Mouse (Mus musculus): ENCODE results near the gene Bmpr1a. TPM values are rescaled to one million over a fixed set of nuclear protein-coding genes. Genes with fewer than 3 reads are reported as not detected.

Bmpr1a gene
- polyA plus RNA-seq, 1 experiment from 2014 or later, result 51.1 TPM

DNA sequence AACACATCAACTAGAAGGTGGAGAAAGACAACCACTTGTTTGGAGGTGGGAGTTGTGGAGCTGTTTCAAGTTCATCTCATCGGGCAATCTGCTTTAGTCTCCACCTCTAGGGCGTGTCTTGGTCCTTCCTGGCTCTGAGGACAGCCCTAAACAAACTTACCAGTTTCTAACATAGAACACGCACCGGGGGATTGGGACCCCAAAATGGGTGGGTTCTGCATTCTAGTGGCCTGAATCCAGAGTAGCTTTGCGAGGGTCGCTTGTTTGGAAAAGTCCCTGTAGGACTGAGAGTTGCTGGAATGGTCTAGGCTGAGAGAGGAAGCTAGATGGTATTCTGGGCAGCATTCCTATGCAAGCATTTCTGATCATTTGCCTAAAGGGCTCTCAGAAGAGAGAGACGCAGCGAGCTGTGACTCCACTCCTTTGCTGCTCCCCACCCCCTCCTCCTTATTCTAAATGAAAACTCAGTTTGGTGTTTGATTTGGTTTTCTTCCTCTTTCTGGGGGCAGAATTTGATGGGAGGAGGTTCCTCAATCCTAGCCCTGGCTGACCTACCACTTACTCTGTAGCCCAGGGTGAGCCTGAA lies 14.9 kb upstream of the Bmpr1a start:
- H3K9me3 ChIP-seq (ENCODE audit: low read depth, low read length), result no peaks in the 10 kb centered on the region
- no peak for TF ChIP-seq CTCF (IDR thresholded peaks at IDR 0.05; ENCODE audit: low read depth)
- no peaks in the 10 kb centered on the region for H3K27me3 ChIP-seq (ENCODE audit: insufficient read depth, low read length)
- 71% methylated on average over 8 of the region's 8 CpGs for WGBS
- no peak overlapping the region for H3K4me2 ChIP-seq
- no peaks in the 10 kb centered on the region for H3K36me3 ChIP-seq (ENCODE audit: insufficient read depth)
- ATAC-seq (ENCODE audit: insufficient read depth) (no peak), DNase-seq (no peak)
- no peaks in the 10 kb centered on the region for H3K4me1 ChIP-seq (ENCODE audit: insufficient read depth)
- no peak overlapping the region for H3K9ac ChIP-seq
- H3K4me3 ChIP-seq (ENCODE audit: low read depth, low read length), result no peak overlapping the region
- no peak overlapping the region for H3K27ac ChIP-seq (ENCODE audit: low read depth)

DNA sequence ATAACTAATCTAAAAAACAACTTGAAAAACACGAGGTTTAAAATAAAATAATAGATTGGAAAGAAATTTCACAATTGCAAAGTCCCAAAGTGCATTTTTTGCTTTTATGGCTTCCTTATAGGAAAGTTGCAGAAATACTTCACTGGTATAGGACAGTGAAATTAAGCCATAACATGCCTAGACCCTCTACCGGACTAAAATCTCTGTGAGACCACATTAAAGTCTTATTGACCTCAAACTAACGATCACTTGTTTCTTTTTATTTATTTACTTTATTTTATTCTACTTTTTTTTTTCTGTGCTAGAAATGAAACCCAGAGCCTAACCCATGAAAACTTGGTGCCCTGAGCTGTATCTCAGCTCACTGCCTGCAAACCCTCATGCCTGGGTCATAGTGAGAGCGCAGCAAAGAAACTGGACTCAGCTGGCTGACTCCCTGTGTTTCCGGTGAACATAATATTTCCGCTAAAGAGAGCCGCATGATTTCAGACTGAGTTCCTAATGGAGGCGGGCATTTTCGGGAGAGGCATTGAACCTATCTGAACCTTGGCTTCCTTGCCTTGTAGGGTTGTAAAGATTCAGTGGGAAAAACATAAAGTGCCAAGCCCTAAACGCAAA lies 13.9 kb upstream of the Bmpr1a start:
- H3K4me2 ChIP-seq, result no peak overlapping the region
- no peaks in the 10 kb centered on the region for H3K27me3 ChIP-seq (ENCODE audit: insufficient read depth, low read length)
- ATAC-seq (ENCODE audit: insufficient read depth), result no peak
- H3K4me1 ChIP-seq (ENCODE audit: insufficient read depth), result no peaks in the 10 kb centered on the region
- 82% methylated on average over 10 of the region's 10 CpGs for WGBS
- no peak overlapping the region for H3K4me3 ChIP-seq (ENCODE audit: low read depth, low read length)
- no peak overlapping the region for H3K9ac ChIP-seq
- no peaks in the 10 kb centered on the region for H3K36me3 ChIP-seq (ENCODE audit: insufficient read depth)
- no peak overlapping the region for H3K27ac ChIP-seq (ENCODE audit: low read depth)
- TF ChIP-seq CTCF (IDR thresholded peaks at IDR 0.05; ENCODE audit: low read depth), result no peak
- no peak for DNase-seq
- H3K9me3 ChIP-seq (ENCODE audit: low read depth, low read length), result no peaks in the 10 kb centered on the region

GRCm38 (mm10) chr14:34515860-34516259 lies 12.7 kb upstream of the Bmpr1a start:
- no peak overlapping the region for H3K9ac ChIP-seq
- no peaks in the 10 kb centered on the region for H3K27me3 ChIP-seq (ENCODE audit: insufficient read depth, low read length)
- no peak for TF ChIP-seq CTCF (IDR thresholded peaks at IDR 0.05; ENCODE audit: low read depth)
- H3K36me3 ChIP-seq (ENCODE audit: insufficient read depth), result no peaks in the 10 kb centered on the region
- DNase-seq, result no peak
- ATAC-seq (ENCODE audit: insufficient read depth), result no peak
- H3K4me2 ChIP-seq, result no peak overlapping the region
- WGBS, result 78% methylated on average over 5 of the region's 5 CpGs
- no peaks in the 10 kb centered on the region for H3K4me1 ChIP-seq (ENCODE audit: insufficient read depth)
- no peak overlapping the region for H3K4me3 ChIP-seq (ENCODE audit: low read depth, low read length)
- H3K27ac ChIP-seq (ENCODE audit: low read depth), result no peak overlapping the region
- no peaks in the 10 kb centered on the region for H3K9me3 ChIP-seq (ENCODE audit: low read depth, low read length)

DNA sequence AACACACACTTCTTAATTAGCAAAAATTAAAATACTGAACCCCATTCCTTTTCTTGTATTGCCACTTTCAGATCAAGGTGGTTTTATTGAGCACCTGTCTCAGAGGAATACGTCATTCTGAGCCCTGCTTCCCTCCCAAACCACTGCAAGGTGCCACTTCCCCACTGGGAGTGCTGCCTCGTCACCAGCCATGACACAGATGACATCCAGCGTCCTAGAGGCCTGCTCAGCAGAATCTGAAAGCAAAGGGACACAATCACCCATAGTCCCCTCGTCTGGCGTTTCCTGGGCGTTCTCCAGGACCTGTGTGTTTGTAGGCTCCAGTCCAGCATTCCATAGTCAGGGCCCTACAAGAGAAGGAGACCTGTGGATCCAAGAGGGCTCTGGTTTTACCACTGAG lies 11.0 kb upstream of the Bmpr1a start:
- no peaks in the 10 kb centered on the region for H3K4me1 ChIP-seq (ENCODE audit: insufficient read depth)
- no peak for DNase-seq
- H3K9me3 ChIP-seq (ENCODE audit: low read depth, low read length), result no peaks in the 10 kb centered on the region
- peak; percentile 15; the same call in 1 of the 2 replicates for TF ChIP-seq CTCF (IDR thresholded peaks at IDR 0.05; ENCODE audit: low read depth)
- no peak overlapping the region for H3K4me2 ChIP-seq
- 51% methylated on average over 6 of the region's 6 CpGs for WGBS
- ATAC-seq (ENCODE audit: insufficient read depth), result no peak
- H3K9ac ChIP-seq, result no peak overlapping the region
- H3K27ac ChIP-seq (ENCODE audit: low read depth), result no peak overlapping the region
- H3K4me3 ChIP-seq (ENCODE audit: low read depth, low read length), result no peak overlapping the region
- no peaks in the 10 kb centered on the region for H3K36me3 ChIP-seq (ENCODE audit: insufficient read depth)
- no peaks in the 10 kb centered on the region for H3K27me3 ChIP-seq (ENCODE audit: insufficient read depth, low read length)

DNA sequence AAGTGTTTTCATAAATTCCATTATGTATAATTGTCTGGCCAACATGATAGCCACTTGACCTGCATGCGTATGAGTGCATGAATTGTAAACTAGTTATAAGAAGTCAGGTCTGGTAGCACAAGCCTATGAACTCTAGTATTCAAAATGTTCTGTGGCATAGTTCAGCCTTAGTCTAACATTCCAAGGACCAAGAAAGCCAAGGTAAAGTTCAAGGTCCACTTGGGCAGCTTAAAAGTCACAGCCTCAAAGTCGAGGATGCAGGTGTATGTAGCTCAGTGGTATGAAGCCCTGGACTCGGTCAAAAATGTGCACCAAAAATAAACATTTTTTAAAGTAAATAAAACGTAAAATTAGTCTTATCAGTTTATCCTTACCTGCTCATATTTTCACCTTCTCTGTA lies 9.5 kb upstream of the Bmpr1a start:
- peaks cover 5% of the 10 kb centered on the region; the same call in 1 of the 2 replicates for H3K4me1 ChIP-seq (ENCODE audit: insufficient read depth)
- no peaks in the 10 kb centered on the region for H3K9me3 ChIP-seq (ENCODE audit: low read depth, low read length)
- TF ChIP-seq CTCF (IDR thresholded peaks at IDR 0.05; ENCODE audit: low read depth), result no peak
- no peak overlapping the region for H3K27ac ChIP-seq (ENCODE audit: low read depth)
- DNase-seq, result no peak
- no peak for ATAC-seq (ENCODE audit: insufficient read depth)
- H3K4me3 ChIP-seq (ENCODE audit: low read depth, low read length), result no peak overlapping the region
- WGBS, result 54% methylated on average over 4 of the region's 4 CpGs
- H3K36me3 ChIP-seq (ENCODE audit: insufficient read depth), result no peaks in the 10 kb centered on the region
- no peak overlapping the region for H3K4me2 ChIP-seq
- no peak overlapping the region for H3K9ac ChIP-seq
- H3K27me3 ChIP-seq (ENCODE audit: insufficient read depth, low read length), result no peaks in the 10 kb centered on the region

GRCm38 (mm10) chr14:34511901-34512300 lies 8.8 kb upstream of the Bmpr1a start:
- ATAC-seq (ENCODE audit: insufficient read depth) (0 out of 2 replicates have a peak, but pooled peaks have one; percentile 37), DNase-seq (peak; percentile 83)
- peak overlapping the region; percentile 38 for H3K4me2 ChIP-seq
- no peak overlapping the region for H3K9ac ChIP-seq
- TF ChIP-seq CTCF (IDR thresholded peaks at IDR 0.05; ENCODE audit: low read depth), result no peak
- H3K9me3 ChIP-seq (ENCODE audit: low read depth, low read length), result no peaks in the 10 kb centered on the region
- H3K27ac ChIP-seq (ENCODE audit: low read depth), result peak overlapping the region; percentile 52; the same call in 1 of the 2 replicates
- no peak overlapping the region for H3K4me3 ChIP-seq (ENCODE audit: low read depth, low read length)
- peaks cover 5% of the 10 kb centered on the region; the same call in 1 of the 2 replicates for H3K4me1 ChIP-seq (ENCODE audit: insufficient read depth)
- WGBS, result 35% methylated on average over 11 of the region's 11 CpGs
- no peaks in the 10 kb centered on the region for H3K27me3 ChIP-seq (ENCODE audit: insufficient read depth, low read length)
- no peaks in the 10 kb centered on the region for H3K36me3 ChIP-seq (ENCODE audit: insufficient read depth)

- no peak for TF ChIP-seq CTCF (IDR thresholded peaks at IDR 0.05; ENCODE audit: low read depth)
- H3K9ac ChIP-seq, result no peak overlapping the region
- peak; percentile 55; the same call in 1 of the 2 replicates for ATAC-seq (ENCODE audit: insufficient read depth)
- H3K27me3 ChIP-seq (ENCODE audit: insufficient read depth, low read length), result no peaks in the 10 kb centered on the region
- H3K4me1 ChIP-seq (ENCODE audit: insufficient read depth), result peaks cover 5% of the 10 kb centered on the region; the same call in 1 of the 2 replicates
- peak; percentile 31 for DNase-seq
- no peaks in the 10 kb centered on the region for H3K9me3 ChIP-seq (ENCODE audit: low read depth, low read length)
- WGBS, result 20% methylated on average over 7 of the region's 7 CpGs
- H3K27ac ChIP-seq (ENCODE audit: low read depth), result no peak overlapping the region
- H3K4me3 ChIP-seq (ENCODE audit: low read depth, low read length), result no peak overlapping the region
- no peaks in the 10 kb centered on the region for H3K36me3 ChIP-seq (ENCODE audit: insufficient read depth)
- H3K4me2 ChIP-seq, result peak overlapping the region; percentile 29; the same call in 1 of the 2 replicates
Measured at GRCm38 (mm10) chr14:34508842-34509439, 5.8 kb upstream of the Bmpr1a start.

Data from lung, embryonic 14.5 days (tissue).